Mouse (Mus musculus) layer of hippocampus, adult 18-20 months (tissue): Measurements from ENCODE around the gene Lrrc3c. TPM values are rescaled to one million over a fixed set of nuclear protein-coding genes. Genes with fewer than 3 reads are reported as not detected.
"Not testable (repeated sequence)": the region's sequence is repeated elsewhere in the genome, so short reads cannot be mapped to it uniquely, and the experiment has no call there.

Experiments
- DNase-seq, 2 experiments: peaks; one replicate each; pipeline ENCODE4 v3.0.0; 2022; ENCODE audit warnings: low spot score in 2 of 2
- total RNA-seq, 2 experiments: library from RNA; stranded (reverse); gene quantifications; 2 replicates each; pipeline ENCODE4 v1.2.3; 2021

The Lrrc3c gene
- total RNA-seq, 2 experiments from 2014 or later = not detected

- peak in 1 of 2 experiments; percentile 35 for DNase-seq
Measured at GRCm38 (mm10) chr11:98586087-98586891, 11.8 kb upstream of the Lrrc3c start.

DNA sequence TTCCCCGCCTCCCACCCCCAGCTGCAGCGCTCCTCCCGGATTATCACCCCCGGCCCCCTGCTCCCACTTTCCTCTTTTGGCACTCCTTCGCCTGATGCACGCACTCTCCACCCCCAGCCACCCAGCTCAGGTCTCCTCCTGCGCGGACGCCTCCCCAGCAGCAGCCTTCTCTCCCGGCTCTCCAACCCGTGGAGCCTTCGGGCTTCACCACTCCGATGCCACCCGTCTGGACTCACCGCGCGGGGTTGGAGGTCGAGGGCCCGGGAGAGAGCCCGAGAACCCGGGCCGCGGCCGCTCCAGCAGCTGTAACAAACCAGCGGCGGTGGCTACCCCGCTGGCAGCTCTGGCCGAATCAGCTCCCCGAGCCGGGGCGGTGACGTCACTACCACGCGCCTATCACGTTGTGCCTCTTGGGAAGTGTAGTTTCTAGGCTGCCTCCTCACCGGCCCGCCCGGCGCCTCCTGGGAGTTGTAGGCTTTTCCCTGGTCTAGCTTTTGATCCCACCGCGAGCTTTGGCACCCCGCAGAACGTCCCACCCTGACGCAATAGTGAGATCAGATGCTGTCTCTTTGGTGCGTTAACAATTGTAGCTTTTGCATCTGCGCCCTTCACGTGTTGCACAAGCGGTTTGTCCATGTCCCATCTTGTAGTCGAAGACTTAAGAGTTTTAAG lies 11.1 kb upstream of the Lrrc3c start, which contains the start of gene Ormdl3:
TSS of gene Ormdl3 (minus strand) at position 477 of the 672 bp plus-strand sequence.
- DNase-seq = peak; percentile 95 to 98

GRCm38 (mm10) chr11:98587684-98588546 lies 10.2 kb upstream of the Lrrc3c start:
- DNase-seq = peak; percentile 47 to 52

DNA sequence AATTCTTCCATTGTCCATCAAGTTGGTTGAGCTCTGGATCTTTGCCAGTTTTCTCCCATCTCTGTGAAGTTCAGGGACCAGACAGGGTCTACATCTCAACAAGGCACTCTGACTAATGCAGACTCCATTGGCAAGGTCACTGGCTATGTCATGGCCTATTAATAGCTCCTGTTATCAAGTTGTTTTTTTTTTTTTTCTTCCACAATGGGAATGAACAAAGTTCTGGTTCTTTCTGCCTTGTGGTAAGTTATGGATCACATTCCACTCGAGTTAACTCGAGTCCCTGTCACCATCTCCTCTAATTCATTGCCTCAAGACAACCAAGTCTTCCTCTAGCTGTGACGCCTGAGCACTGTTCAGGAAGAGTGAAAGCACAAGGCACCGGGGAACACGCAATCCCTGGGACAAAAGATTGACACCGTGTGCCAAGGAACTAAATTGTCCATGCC lies 9.2 kb upstream of the Lrrc3c start:
- no peak for DNase-seq

- no peak for DNase-seq
Measured at GRCm38 (mm10) chr11:98589306-98589705, 8.8 kb upstream of the Lrrc3c start.

DNA sequence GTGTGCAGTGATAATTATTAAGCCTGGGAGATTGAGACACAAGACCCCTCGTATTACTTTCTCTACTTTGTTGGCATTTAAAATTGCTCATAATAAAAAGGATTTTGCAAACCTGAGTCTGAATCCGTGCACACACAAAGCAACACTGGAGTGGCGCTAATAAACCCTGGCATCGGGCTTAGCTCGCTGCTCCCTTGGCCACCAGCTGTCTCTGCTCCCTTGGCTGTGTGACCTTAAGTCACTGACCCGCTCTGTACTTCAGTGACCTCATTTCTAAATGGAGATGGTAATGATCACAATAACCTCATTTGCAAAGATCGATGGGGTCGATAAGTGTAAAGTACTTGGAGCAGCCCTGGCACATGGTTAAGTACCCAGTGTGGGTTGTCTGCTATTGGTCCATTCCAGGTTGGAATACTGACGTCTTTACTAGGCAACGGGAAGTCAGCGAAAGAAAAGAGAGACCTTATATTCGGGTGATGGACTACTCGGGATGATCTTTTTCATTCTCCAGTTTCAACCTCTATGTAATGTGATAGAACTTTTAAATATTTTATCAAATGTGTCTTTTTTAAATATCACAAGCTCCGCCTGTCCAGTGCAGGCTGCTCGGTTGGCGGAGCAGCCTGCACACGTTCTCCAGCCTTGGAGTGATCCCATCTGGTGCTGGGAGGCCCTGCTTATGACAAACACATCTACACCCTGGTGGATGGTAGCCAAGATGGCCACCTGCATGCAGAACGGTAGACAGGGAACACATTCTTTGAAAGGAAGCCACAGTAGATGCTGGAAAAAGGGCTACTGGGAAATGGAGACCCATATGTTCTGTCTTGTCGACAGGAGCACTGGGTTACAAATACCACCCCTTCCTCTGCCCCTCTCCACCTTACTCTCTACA lies 7.3 kb upstream of the Lrrc3c start:
- no peak for DNase-seq

DNA sequence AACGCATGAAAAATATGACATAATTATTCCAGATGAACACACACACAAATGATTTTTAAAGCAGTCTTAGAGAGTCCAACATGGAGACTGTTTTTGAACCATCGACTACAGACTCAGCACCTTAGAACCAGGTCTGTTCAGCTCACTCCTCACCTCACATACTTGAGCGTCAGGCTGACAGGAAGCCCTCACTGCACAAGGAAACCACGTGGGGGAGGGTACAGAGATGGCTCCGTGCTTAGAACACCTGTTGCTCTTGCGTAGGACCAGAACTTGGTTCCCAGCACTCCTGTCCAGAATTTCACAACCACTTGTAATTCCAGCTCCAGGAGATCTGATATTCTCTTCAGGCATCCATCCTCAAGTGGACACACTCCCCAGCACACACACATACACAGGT lies 3.1 kb upstream of the Lrrc3c start:
- DNase-seq = no peak

DNA sequence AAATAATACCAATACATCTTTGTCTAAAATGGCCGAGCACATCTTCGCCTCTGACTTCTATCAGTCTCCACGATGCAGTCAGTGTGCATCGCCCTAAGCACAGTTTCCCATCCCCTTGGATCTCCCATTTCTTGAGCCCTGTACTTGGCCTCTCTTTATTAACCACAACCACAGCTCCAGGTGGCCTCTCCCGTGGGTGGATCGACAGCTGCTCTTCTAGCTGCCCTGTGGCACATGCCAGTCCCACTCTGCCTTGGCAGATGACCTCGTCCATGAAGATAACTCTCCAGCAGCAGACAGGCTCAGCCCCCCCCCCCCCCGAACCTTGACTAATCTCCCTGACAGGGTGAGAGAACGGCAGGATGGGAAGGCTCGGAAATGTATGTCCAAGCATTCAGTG lies 2.6 kb upstream of the Lrrc3c start:
- DNase-seq = no peak

DNA sequence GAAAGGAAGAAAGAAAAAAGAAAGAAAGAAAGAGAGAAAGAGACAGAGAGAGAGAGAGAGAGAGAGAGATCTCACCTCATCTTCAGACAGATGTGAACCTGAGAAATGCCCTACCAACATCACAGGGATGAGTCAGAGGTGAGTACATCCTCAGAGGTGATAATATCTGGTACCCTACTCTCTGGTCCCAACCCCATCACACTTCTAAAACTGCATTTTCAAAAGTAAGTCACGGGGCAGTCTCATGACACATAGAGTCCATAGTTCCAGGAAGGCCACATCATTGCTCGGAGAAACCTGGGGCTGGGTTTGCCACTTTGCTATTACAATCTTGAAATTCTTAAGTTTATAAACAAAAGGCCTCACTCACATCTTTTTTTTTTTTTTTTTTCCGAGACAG lies 2.1 kb upstream of the Lrrc3c start:
- DNase-seq = no peak

GRCm38 (mm10) chr11:98597363-98597762 lies 728 bp upstream of the Lrrc3c start:
- DNase-seq = no peak

GRCm38 (mm10) chr11:98598851-98599290 lies 780 bp downstream of the Lrrc3c start:
- DNase-seq = no peak

DNA sequence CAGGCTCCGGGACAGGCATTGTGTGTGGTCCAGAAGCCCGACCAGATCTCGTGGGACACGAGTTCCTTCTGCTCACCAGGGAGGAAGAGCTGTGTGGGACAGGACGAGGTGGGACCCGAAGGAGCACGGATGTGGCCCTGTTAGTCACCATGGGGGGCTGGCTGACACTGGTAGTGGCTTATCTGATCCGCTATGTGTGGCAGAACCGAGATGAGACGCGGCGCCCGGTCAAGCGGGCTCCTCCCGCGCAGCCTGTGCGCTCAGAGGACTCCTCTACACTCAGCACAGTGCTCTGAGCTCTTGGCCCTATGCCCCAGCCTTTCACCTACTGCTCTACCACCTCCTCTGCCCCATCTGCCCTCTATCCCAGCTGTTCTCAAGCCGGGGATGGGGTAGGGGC lies 1.2 kb downstream of the Lrrc3c start:
- no peak for DNase-seq

GRCm38 (mm10) chr11:98602090-98602690 lies 4.1 kb downstream of the Lrrc3c start:
- no peak for DNase-seq

- no peak for DNase-seq
Measured at GRCm38 (mm10) chr11:98603953-98604352, 5.9 kb downstream of the Lrrc3c start.

DNA sequence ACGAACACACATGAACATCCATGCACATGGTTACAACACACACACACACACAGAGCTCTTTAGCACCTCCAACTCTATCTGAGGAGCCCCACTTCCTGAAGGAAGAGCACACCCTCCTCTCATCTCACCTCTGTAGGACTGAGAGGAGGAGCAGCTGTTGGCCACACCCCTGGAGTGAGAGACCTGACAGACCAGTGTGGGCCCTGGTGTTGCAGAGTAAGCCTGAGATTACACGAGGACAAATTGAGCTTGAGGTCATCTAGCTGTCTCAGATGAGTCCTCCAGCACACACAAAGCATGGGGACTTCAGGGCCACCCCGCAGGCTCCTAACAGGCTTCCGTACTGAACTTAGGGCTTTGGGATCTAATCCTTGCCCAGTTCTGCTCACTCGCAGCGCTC lies 6.8 kb downstream of the Lrrc3c start:
- DNase-seq = not testable (repeated sequence)

- peak in 1 of 2 experiments; percentile 72 for DNase-seq
Measured at GRCm38 (mm10) chr11:98606763-98607162, 8.7 kb downstream of the Lrrc3c start.

- DNase-seq = no peak
Measured at GRCm38 (mm10) chr11:98620791-98621190, 22.7 kb downstream of the Lrrc3c start.

DNA sequence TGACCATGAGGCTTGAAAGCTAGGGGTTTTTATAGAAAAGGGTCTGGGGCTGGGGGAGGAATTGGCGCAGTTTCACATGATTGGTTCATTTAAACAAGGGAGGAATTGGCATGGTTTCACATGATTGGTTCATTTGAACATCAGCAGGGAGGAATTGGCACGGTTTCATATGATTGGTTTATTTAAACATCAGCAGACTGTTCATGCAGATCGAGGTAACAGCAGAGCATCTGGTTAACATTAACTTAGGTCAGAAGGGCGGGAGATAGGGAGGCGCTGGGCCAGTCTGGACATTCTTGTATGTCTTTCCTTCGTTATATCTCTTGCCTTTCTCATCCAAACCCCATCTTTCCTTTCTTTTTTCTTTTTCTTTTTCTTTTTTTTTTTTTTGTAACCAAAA lies 25.9 kb downstream of the Lrrc3c start:
- DNase-seq = not testable (repeated sequence)

GRCm38 (mm10) chr11:98624381-98624780 lies 26.3 kb downstream of the Lrrc3c start:
- DNase-seq = not testable (repeated sequence)
